Mouse (Mus musculus) forelimb bud, embryonic 11.5 days (tissue): Measurements from ENCODE around the gene Gabarap.

ENCODE experiments used
- DNase-seq: peaks from one replicate; pipeline ENCODE4 v3.0.0-alpha.2; 2012; ENCODE audit warnings: low read depth, low spot score

Gabarap gene

DNA sequence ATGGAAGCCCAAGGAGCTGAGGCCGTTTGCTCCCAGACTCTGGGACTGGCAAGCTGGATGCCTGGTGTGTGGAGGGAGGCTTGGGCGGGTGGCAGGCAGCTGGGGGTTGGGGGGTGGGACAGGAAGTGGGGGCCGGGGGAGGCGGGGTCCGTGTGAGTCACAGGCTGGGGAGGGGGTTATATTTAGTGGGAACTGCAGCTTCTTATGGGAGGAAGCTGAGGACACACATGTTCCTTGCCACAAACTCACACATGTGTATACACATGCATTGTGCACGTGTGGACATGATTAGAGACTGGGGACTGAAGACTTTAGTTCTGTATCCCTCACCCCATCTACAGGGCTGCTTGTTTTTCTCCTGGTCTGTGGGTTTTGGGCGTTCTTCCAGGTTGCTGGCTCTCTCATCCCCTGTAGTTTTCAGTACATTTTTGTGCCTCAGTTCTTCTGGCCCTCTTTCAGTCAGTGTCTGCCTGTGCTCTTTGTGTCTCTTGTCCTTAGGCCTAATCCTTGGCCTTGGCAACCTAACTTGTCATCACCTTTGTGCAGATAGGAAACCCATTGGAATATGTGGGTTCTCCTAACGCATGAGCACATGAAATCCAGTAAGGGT lies 29.2 kb downstream of the Gabarap start:
- DNase-seq = no peak

DNA sequence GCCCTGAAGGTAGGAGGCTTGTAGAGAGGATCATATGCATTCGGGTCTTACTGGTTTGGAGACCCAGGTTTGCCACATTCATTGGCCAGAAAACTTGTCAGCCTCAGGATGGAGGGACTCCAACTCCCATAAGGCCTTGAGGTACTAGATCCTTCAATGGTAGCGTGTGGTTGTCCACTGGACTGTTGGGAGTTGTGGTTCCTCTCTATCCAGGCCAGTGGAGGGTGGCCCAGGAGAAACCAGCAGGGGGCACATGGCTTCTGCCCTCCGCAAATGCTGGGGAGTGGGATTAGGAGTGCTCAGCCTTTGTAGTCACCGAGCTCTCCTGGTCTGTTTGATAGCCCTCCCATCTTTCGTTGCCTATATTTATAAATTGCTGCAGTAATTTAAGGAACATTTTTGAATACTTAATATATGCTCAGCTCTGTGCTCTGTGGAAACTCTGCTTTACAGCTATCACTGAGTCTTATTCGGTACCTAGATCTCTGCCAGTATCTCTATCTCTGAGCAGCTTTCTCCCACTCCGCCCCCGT lies 29.9 kb downstream of the Gabarap start:
- DNase-seq = peak; percentile 86

DNA sequence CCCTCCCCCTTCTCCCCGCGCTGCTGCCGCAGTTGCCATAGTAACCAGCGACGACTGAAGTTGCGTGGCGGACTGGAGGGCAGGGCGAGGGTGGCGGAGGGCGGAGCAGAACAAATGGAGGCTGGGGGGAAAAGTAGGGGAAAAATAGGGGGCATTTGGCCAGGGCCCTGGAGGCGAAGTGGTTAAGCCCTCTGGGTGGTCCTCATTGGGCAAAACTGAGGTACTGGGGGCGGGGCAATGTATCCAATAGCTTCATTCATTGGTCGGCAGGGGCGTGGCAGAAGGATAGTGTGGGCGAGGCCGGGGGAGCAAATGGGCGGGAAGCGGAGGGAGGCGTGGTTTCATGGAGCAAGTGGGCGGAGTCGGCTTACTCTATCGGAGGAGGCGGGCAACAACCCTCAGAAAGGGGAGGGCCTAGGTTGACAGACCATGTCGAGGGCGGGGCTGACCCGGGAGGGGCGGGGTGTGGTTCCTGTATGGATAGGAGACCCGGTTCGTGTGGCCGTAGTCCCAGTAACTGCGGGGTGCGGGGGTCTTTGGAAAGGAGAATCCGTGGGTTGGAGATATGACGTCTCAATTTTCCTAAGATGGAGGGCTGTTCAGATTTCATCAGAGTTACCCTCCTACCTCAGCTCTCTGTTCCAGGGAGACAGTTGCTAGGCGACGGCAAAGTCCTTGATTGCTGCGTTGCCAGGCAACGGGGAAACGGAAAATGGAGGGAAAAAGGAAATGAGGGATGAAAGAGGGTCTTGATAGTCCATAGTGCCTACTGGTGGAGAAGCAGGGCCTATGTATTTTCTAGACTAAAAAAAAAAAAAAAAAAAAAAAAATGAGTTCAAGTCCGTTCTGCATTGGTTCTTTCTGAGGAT lies 30.6 kb downstream of the Gabarap start:
- peak; percentile 98 for DNase-seq

DNA sequence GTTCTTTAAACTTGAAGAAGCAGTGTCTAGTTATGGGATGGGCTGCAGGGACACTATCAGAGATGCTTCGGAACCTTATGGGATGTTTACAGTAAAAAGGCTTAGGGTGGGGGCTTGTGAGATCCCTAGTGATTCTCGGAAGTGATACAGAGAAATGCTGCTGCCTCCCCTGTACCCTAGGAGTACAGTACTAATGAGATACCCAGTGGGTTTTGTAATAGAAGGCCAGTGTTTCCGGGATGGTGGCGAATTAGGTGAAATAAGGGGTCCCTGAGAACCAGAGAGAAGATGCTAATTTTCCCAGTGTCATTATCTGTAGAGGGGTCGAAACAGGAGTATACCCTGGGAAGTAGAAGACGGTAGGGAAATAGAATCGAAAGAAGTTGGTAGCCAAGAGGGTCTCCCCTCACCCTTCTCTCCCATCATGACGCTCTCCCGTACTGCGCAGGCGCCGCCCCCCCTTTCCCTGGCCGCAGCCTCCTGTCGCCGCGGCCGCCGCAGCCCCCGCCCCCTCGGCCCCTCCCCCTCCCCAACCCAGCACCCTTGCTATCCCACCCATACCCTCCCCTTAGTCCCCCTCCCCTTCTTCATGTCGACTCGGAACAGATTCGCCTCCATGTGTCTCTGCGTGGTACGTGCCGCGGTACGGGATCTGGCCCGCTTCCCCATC lies 32.7 kb downstream of the Gabarap start:
- DNase-seq = no peak

DNA sequence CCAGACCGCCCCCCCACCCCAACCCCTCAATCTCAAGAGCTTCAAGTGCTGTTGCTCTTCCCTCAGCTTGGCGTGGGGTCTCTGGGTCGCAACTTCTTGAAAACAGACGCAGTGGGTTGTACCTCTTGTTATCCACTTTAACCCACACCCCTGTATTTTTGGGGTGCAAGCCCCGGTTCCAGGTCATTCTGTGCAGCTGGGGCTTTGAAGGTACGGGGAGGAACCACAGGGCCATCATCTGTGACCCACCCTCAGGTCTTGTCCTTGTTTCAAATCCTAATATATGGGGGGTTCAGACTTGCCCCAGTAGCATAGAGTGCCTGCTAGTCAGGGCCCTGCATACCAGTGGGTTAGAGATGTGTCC lies 33.2 kb downstream of the Gabarap start:
- no peak for DNase-seq

DNA sequence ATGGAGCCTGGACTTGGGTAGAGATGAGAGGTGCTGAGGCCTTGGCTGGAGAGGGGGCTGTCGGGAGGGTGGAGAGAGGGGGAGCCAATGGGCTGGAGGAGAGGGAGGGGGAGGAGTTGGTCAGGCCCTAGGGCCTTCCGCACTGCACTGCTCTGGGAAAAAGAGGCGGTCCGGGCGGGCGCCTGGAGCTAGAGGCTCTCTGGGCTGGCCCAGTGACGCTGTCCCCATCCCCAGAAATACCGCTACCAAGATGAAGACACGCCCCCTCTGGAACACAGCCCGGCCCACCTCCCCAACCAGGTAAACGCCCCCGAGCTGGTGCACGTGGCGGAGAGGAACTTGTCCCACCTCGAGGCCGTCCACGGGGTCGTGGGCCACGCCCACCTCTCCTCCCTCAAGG lies 35.7 kb downstream of the Gabarap start:
- peak; percentile 64 for DNase-seq

DNA sequence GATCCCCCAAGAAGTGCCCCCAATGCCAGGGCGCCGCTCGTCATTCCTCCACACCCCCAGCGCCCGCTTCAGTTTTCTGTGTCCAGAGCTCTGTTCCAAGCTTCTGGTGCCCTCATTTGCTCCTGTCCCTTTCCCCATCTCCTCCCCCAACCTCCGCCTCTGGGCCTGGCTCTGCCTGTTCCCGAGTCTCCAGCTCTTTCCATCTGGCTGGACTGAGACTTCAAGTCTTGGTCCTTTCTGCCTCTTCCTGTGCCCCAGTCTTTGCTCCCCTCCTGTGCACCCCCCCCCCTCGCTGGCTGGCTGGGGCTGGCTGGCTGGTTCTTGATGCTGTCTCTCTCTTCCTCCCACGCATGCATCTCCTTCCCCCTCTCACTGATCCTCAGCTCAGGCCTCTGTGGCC lies 36.5 kb downstream of the Gabarap start:
- no peak for DNase-seq

DNA sequence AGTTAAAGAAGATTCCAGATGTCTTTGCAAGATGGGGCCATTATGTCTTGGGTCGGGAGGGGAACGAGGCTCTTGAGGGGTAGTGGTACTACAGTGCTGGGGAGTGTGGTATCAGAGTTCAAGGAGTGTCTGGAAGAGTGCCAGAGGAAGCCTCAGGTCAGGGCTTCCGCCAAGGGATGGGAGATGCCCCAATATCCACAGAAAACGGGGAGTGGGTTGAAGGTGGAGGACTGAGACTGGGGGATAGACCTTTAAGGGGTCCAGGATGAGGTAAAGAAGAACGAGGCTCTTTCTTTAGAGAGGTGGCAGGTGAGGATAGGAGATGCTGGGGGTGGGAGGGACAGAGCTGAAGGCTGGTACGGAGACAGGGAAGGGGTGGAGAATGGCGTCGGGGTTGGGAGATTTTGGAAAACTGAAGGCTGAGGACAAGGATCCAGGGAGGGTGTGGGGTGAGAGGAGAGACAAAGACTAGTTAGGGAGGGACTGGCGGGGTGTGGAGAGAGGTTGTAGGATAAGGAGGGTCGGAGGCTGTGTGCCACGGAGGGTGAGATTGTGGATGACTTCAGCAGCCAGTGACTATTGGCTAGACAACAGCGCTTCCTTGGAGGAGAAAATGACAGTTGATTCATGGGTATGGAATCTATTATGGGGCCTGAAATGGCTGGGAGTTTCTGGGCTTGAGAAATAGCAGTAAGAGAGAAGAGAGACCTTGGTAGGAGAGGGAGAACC lies 37.6 kb downstream of the Gabarap start:
- DNase-seq = no peak

DNA sequence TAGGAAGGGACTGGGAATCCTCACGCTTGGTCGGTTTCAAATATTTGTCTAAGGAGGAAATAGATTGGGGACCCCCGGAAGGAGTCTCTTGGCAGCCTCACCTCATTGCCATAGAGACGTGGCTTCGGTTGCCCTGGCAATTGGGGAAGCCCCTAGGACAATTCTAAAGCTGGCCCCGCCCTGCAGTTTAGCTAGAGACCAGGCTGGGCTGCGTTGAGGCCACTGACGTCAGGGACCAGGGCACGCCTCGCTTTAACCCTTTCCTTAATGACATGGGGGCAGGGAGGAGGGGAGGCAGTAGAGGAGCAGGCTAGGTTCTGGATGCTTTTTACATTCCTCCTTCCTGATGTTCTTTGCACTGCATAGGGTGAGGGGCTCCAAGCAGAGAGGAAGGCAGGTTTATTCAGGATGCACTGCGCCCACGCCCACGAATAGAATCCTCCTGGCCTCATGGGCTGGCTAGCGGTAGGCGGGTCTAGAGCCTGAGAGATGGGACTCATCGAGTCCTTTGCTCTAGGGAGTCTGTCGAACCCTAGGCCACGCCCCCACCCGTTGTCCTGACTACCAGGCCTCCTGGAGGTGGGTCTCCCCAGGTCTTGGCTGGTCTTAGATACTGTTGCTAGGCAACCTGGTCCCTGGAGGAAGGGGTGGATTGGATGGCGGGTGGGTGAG lies 38.3 kb downstream of the Gabarap start:
- peak; percentile 91 for DNase-seq

DNA sequence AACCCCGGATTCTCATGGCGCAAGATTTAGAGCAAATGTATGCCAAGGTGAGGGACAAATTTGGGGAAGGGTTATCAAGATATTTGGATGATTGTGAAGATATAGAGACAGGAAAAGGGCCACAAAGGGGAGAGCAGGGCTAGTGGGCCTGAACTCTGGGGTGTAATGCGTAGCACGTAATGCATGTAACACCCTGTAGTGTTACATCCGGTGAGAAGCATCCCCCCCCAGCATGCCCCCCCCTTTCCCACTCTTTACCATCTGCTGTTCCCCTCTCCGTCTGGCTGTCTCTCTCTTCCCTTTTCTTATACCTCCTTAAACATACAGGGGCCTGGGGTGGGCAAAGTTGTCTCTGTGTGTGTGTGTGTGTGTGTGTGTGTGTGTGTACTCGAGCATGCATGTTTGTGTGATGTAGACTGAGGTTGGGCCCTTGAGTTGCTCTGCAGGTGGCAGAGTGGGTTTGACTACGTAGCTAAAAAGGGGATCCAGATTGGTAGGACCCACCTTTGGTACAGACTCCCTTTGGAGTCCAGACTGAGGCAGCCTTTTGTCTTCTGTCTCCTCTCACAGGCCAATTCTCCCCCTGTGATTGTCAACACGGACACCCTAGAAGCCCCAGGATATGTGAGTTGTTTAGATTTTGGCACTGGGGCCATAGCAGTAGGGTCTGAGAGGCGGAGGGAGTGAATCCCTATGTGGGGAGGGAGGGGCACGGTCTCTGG lies 39.0 kb downstream of the Gabarap start:
- DNase-seq = no peak

DNA sequence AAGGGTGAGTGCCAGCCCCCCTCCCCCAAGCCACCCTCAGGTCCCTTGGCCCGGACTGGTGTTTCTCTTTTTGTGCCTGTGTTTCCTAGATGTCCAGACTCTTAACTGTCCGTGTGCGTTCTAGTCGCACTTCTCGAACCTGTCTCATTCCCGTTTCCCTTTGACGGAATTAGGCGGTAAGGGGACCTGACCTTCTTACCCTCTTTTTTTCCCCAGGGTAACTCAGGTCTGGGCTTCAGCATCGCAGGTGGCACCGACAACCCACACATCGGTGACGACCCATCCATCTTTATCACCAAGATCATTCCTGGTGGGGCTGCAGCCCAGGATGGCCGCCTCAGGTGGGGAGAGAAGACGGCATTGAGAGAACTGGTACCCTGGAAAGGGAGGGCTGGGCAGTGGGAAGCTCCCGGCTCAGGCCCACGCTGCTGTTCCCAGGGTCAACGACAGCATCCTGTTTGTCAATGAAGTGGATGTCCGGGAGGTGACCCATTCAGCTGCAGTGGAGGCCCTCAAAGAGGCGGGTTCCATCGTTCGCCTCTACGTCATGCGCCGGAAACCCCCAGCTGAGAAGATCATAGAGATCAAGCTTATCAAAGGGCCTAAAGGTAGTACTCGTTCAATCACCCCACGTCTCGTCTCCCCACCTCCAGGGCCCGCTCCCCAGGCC lies 39.8 kb downstream of the Gabarap start:
- no peak for DNase-seq

DNA sequence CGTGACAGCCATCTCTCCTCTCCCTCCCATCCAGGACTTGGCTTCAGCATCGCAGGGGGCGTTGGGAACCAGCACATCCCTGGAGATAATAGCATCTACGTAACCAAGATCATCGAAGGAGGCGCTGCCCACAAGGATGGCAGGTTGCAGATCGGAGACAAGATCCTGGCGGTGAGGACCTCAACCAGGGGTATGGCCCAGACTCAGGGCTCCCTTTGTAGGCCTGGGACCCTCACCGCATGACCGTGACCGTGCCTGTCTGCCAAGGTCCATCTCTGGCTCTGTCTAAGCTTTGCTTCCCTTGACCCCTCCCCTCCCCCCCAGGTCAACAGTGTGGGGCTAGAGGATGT lies 40.4 kb downstream of the Gabarap start:
- DNase-seq = no peak

DNA sequence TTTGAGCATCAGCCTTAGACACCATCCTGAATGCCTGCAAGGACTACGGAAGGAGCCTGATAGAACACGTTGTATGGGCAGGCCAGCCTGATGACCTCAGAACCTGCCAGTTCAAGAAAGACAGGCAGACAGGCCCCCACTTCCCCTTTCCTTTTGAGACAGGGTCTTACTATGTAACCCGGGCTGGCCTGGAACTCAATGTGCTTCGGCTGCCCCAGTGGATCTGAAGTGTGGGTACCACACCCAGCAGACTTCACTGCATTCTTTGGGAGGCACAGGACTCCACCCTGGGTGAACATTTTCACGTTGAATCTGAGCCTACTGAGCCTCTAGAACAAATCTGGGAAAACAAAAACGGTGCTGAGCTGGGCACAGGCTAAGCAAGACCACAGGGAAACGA lies 47.2 kb downstream of the Gabarap start:
- DNase-seq = no peak

DNA sequence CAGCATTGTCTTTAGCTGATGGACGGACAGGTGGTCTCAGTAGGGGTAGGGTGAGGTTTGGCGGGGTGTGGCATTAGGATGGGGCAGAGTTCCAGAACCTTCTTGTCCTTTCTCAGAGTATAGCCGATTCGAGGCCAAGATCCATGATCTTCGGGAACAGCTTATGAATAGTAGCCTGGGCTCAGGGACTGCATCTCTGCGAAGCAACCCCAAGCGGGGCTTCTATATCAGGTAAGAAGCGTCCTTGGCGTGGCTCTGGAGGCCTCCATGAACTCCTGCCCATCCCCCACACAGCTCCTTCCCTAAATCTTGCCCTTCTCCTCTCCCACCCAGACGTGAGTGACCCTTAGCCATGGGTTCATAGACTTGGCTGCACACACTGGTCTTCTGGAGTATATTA lies 48.7 kb downstream of the Gabarap start:
- DNase-seq = no peak

DNA sequence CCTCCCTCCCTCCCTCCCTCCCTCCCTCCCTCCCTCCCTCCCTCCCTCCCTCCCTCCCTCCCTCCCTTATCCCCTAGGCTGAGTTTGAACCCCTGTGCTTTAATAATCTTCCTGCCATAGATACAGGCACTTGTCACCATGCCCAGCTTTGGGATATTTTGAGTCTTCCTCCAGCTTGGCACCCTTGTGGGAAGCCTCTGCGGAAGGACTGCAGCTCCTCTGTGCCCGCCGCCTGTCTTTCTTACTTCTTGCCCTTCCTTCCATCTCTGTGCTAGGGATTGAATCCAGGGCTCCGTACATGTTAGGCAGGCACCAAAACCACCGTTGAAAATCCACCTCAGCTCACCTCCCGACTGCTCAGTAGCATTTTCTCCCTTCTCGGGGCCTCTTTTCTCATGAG lies 49.2 kb downstream of the Gabarap start:
- DNase-seq = no peak

DNA sequence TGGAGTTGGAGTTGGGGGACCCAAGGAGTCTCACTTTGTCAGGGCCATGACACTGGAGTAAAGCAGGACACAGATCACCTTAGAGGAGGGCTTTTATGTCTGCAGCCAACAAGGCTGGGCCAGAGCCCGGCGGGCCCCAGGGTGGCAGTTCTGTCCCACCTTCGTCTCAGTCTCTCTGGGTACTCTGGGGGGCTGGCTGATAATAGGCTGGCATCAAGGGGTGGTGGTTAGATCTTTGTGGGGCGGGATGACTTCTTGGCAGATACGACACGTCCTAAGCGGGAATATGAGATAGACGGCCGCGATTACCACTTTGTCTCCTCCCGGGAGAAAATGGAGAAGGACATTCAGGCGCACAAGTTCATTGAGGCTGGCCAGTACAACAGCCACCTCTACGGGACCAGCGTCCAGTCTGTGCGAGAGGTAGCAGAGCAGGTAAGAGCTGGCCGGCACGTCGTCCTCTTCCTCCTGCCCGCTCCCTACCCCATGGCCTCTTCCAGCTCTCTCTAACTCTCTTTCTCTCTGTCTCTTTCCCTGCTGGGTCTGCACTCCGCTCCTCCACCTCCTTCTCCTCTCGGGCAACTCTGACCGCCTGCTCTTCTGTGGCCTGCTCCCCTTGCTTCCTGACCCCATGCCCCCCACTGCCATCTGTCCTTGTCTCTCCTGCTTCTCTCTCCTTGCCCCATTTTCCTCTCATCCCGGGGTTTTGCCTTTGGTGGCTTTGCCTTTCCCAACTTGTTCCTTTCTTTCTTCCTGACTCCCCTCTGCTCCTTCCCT lies 51.6 kb downstream of the Gabarap start:
- DNase-seq = no peak

DNA sequence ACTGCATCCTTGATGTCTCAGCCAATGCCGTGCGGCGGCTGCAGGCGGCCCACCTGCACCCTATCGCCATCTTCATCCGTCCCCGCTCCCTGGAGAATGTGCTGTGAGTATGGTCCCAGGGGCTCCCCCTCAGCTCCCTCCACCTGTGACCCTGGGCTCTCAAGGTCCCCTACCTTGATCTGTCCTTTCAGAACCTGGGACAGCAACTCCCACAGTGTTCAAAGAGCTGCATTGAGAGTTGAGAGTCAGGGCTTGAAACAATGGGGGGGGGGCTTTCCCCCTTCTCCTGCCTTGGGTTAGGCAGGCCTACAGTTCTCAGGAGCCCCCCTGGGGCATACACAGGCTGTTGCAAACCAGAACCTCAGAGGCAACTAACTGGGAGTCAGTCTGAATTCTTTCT lies 52.7 kb downstream of the Gabarap start:
- DNase-seq = no peak
